Comparison of ENCODE assay signal across 8 mouse cellular contexts in genomic region chr19:40962988-40963387, GRCm38 (mm10). TPM values are rescaled to one million over a fixed set of nuclear protein-coding genes. Genes with fewer than 3 reads are reported as not detected.
DNase-seq lines count a peak whose midpoint lies in the region; TF ChIP-seq lines count a peak whose summit lies in the region.
"Had no signal": no experiment of that assay in that cellular context is flagged by ENCODE, and none has a peak within 500 bp of the region (broad histone marks: within the 10 kb centered on the region; RNA-seq: fewer than 3 reads in every experiment).

No protein-coding gene starts in this region.

- H3K4me1 ChIP-seq in embryonic fibroblast, embryonic 13.5 days (ENCODE audit: control insufficient read depth, insufficient read depth, low read length), result no peaks in the 10 kb centered on the region
- no peaks in the 10 kb centered on the region for H3K4me1 ChIP-seq in lung, adult 2 months (ENCODE audit: control insufficient read depth, insufficient read depth, low read length)
- H3K4me1 ChIP-seq in small intestine, adult 2 months (ENCODE audit: control insufficient read depth, insufficient read depth, insufficient read length, low read length), result no peaks in the 10 kb centered on the region; the same call in 1 of the 2 replicates

- DNase-seq in left cerebral cortex, adult 2 months (ENCODE audit: extremely low spot score in 1 of 2, low spot score in 2 of 2), result peak; percentile 31 to 54
- DNase-seq in left cerebral cortex, adult 8-10 months (ENCODE audit: low spot score in 2 of 2), result no peak
- peak; percentile 62 for DNase-seq in T-cell, adult 2 months (ENCODE audit: low spot score)
- peak; percentile 68 for DNase-seq in kidney, postnatal 10 days
- peak; percentile 42 for DNase-seq in lung, adult 2 months

- intact Hi-C loops in left cerebral cortex, adult 2 months (cut with DNase I), result loop anchor here (1.0 kb wide), 1 partner anchor 53 kb away; no protein-coding TSS in a partner anchor

- peak; percentile 74 for TF ChIP-seq CTCF in left cerebral cortex, adult 2 months (IDR thresholded peaks at IDR 0.05)
- TF ChIP-seq CTCF in embryonic fibroblast, embryonic 13.5 days (IDR thresholded peaks at IDR 0.05; ENCODE audit: borderline replicate concordance, insufficient read depth, low read length), result peak; percentile 64
- TF ChIP-seq CTCF in lung, adult 2 months (IDR thresholded peaks at IDR 0.05; ENCODE audit: insufficient read depth, low read length), result peak; percentile 53
- peak; percentile 91 for TF ChIP-seq CTCF in small intestine, adult 2 months (IDR thresholded peaks at IDR 0.05; ENCODE audit: extremely low read depth, insufficient read length, insufficient replicate concordance, low read depth, low read length)

- no peak overlapping the region for H3K4me3 ChIP-seq in left cerebral cortex, adult 2 months
- H3K4me3 ChIP-seq in embryonic fibroblast, embryonic 13.5 days (ENCODE audit: insufficient read depth, low read length), result no peak overlapping the region
- H3K4me3 ChIP-seq in lung, adult 2 months (replicated peaks; ENCODE audit: extremely low read depth, low read depth, low read length), result no peak overlapping the region
- H3K4me3 ChIP-seq in small intestine, adult 2 months (ENCODE audit: low read depth, low read length), result no peak overlapping the region
- H3K4me3 ChIP-seq: heart, embryonic 13.5 days had no signal

- H3K27ac ChIP-seq in left cerebral cortex, adult 2 months, result no peak overlapping the region
- H3K27ac ChIP-seq in embryonic fibroblast, embryonic 13.5 days (ENCODE audit: insufficient read depth, low read length), result no peak overlapping the region
- H3K27ac ChIP-seq in small intestine, adult 2 months (ENCODE audit: insufficient read depth, low read depth, low read length), result no peak overlapping the region
- H3K27ac ChIP-seq: heart, embryonic 13.5 days had no signal

- WGBS in lung, adult 2 months, result 47% methylated on average over 12 of the region's 12 CpGs
- 56% methylated on average over 12 of the region's 12 CpGs for WGBS in small intestine, adult 2 months

- no peaks in the 10 kb centered on the region for H3K27me3 ChIP-seq in small intestine, adult 2 months (ENCODE audit: control insufficient read depth, insufficient read depth, low read length)

- H3K36me3 ChIP-seq in small intestine, adult 2 months (ENCODE audit: control insufficient read depth, insufficient read depth, low read length), result peaks cover 11% of the 10 kb centered on the region
- H3K36me3 ChIP-seq: heart, embryonic 13.5 days had no signal

- no peak for TF ChIP-seq POLR2A in embryonic fibroblast, embryonic 13.5 days (IDR thresholded peaks at IDR 0.05; ENCODE audit: low read depth, low read length)
- TF ChIP-seq POLR2A in lung, adult 2 months (IDR thresholded peaks at IDR 0.05; ENCODE audit: borderline replicate concordance, extremely low read depth, low read depth, low read length), result no peak
- TF ChIP-seq POLR2A in small intestine, adult 2 months (IDR thresholded peaks at IDR 0.05; ENCODE audit: low read depth, low read length), result no peak

RNA-seq across cellular contexts. Expression of gene Blnk, which starts 31.3 kb away (rescaled TPM):
- total RNA-seq in left cerebral cortex, adult 2 months (2021), result 10 to 100 TPM in 1 of 2 experiments, 1 to 10 TPM in 1; 8.4 to 10.4 TPM
- 10 to 100 TPM in 3 of 4 experiments, 1 to 10 TPM in 1; 9.6 to 13.5 (median 10.9) TPM for total RNA-seq in left cerebral cortex, adult 8-10 months (2022)
- 0.44 TPM in 1 of 2 replicates, not detected in the other for polyA plus RNA-seq in embryonic fibroblast, embryonic 13.5 days (2011; ENCODE audit: insufficient read length, low read depth, missing spikeins)
- 4.7 and 5.7 TPM in 2 replicates for polyA plus RNA-seq in lung, adult 2 months (2012; rRNA removed)
- polyA plus RNA-seq in small intestine, adult 2 months (2012; rRNA removed), result 9.3 and 9.5 TPM in 2 replicates

Comparison
In these comparisons a context has a peak if more than half of its experiments do, and no peak if none do; other contexts are left out.
1. DNase-seq: peak in left cerebral cortex, adult 2 months (2 of 2), T-cell, adult 2 months (single experiment), kidney, postnatal 10 days (single experiment) and lung, adult 2 months (single experiment); none in left cerebral cortex, adult 8-10 months (0 of 2).
2. Peak in every context shown above with its lines, with median percentiles within 50 percentile points of each other: CTCF ChIP-seq.